Mouse (Mus musculus): ENCODE measurements around the gene Pih1d1.
A peak's percentile ranks its signal among the peaks of the same experiment; 100 is the strongest.
"Not testable (repeated sequence)": the region's sequence is repeated elsewhere in the genome, so short reads cannot be mapped to it uniquely, and the experiment has no call there.

Gene Pih1d1

DNA sequence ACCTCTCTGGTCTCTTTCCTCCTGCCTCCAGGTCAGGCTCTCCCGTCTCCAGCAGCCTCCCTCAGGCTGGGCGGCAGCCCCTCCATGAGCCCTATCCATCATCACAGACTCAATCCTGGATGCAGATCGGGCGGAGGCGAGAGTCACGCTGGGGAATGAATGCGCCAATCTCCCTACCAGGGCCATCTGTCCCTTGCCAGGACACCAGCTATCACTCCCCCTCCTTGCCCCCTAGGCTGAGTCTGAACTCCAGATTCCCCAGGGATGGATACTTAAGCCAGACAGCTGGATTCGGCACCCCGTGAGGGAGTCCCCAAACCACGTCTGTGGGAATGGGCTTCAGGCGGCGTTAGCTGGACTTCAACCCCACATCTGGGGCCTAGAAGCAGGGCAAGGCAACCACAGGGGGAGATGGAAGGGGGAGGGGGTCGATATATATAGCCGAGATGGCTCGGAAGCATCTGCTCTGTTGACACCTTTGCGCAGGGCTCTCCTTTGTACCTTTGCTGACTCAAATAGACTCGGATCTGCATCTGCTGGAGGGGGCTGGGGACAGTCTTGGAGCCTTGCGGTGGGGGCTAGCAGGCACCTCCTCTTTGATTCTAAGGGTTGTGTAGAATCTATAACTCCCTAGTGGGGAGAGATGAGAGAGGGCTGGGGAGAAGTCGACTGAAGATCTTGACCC lies 13.8 kb downstream of the Pih1d1 start:
- no peak for DNase-seq (ENCODE audit: inconsistent ontology term)

DNA sequence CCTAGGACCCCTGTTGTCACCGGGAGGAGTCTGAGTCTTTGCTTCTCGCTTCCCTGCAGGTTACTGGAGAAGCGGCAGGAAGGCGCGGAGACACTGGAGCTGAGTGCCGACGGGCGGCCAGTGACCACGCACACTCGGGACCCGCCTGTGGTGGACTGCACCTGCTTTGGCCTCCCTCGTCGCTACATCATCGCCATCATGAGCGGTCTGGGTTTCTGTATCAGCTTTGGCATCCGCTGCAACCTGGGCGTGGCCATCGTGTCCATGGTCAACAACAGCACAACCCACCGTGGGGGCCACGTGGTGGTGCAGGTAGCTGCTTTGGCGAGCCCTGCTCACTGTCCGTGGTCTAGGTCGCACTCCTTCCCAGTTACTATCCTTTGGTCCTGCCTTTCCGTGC lies 14.6 kb downstream of the Pih1d1 start:
- no peak for DNase-seq (ENCODE audit: inconsistent ontology term)

DNA sequence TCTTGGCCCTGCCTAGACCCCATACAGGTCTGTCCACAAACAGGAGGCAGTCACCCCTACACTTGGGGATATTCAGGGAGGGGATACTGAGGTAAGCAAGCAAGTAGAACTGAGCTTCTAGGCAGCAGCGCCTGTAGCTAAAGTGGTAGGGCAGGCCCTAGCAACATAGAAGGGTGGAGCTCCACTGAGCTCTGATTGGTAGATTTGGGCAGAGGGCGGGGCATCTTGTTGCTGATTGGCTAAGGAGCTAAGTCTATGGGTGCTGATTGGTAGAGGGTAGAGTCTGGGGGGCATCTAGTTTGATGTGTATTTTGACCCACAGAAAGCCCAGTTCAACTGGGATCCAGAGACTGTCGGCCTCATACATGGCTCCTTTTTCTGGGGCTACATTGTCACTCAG lies 15.4 kb downstream of the Pih1d1 start:
- DNase-seq (ENCODE audit: inconsistent ontology term) = no peak

DNA sequence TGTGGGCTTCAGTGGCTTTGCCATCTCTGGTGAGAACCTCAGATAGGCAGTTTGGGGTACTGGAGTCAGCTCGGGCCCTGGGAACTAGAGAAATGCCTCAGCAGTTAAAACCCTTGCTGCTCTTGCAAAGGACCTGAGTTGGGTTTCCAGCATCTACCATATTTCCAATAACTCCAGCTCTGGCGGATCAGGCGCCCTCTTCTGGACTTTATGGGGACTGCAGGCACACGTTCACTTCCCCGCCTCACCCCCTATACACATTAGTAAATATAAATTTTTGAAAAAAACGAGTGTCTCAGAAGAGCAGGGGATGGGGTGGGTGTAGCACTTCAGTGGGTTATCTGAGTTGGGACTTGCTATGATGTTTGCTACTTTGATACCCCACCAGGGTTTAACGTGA lies 18.9 kb downstream of the Pih1d1 start:
- DNase-seq (ENCODE audit: inconsistent ontology term) = no peak

DNA sequence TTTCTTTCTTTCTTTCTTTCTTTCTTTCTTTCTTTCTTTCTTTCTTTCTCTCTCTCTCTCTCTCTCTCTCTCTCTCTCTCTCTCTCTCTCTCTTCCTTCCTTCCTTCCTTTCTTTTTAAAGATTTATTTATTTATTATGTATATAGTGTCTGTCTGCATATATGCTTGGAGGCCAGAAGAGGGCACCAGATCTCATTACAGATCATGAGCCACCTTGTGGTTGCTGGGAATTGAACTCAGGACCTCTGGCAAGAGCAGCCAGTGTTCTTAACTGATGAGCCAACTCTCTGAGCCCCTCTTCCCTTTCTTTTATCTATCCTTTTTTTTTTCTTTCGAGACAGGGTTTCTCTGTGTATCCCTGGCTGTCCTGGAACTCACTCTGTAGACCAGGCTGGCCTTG lies 19.7 kb downstream of the Pih1d1 start:
- not testable (repeated sequence) for DNase-seq (ENCODE audit: inconsistent ontology term)

DNA sequence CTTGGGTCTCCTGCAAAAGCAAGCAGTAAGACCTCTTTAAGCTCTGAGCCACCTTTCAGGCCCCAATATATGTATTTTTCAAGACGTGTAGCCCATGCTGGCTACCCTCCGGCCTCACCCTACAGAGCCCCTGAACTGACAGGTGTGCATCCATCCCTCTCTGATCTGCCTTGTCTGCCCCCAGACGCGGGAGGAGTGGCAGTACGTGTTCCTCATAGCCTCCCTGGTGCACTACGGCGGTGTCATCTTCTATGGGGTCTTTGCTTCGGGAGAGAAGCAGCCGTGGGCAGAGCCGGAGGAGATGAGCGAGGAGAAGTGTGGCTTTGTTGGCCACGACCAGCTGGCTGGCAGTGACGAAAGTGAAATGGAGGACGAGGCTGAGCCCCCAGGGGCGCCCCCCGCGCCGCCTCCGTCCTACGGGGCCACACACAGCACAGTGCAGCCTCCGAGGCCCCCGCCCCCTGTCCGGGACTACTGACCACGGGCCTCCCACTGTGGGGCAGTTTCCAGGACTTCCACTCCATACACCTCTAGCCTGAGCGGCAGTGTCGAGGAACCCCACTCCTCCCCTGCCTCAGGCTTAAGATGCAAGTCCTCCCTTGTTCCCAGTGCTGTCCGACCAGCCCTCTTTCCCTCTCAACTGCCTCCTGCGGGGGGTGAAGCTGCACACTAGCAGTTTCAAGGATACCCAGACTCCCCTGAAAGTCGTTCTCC lies 20.6 kb downstream of the Pih1d1 start:
- DNase-seq (ENCODE audit: inconsistent ontology term) = no peak

DNA sequence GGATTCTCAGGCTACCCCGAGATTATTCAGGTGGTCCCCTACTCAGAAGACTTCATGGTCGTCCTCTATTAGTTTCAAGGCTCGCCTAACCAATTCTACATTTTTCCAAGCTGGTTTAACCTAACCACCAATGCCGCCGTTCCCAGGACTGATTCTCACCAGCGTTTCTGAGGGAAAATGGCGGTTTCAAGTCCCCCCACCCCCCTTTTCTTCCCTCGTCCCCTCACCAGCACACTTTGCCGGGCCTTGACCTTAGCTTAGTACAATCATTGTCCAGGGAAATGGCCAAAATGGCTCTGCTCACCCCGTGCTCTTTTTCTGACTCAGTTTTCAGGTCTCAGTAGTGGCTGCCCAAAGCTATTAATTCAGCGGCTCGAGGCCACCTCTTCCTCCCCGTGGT lies 21.3 kb downstream of the Pih1d1 start:
- no peak for DNase-seq (ENCODE audit: inconsistent ontology term)

DNA sequence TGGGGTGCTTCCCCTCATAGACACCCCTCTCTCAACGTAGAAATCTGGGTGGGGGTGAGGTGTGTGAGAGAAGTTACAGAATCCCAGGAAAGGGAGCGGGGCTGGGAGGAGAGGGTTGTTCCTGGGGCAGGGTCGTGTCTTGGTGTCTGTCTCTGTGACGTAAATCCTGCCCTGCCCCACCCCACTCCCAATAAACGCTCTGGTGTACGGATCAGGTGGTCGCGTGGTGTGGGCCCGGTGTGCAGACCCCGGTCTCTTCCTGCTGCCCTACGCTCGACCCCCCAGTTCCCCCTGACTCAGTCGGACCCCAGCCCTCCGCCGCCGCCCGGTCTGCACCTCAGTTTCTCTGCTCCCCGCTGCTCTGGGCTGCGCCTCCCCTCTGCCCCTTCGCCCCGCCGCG lies 21.8 kb downstream of the Pih1d1 start:
- DNase-seq (ENCODE audit: inconsistent ontology term) = no peak

DNA sequence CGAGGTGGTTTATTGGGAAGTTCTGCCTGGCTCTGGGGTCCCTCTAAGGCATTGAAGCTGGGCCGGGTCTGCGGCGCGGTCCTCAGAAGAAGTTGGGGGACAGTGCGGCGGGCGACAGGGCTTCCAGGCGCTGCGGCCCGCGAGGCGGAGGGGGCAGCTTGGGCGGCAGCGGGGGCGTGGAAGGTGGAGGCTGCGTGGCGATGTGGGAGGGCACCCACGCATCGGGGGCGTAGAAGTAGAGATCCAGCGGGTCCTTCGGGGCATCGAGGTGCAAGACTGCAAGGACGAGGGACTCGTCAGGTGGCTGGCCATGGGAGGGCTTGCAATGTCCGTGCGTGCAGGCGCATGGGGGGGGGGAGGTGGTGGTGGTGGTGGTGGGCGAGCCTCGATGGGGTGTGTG lies 22.3 kb downstream of the Pih1d1 start:
- no peak for DNase-seq (ENCODE audit: inconsistent ontology term)

DNA sequence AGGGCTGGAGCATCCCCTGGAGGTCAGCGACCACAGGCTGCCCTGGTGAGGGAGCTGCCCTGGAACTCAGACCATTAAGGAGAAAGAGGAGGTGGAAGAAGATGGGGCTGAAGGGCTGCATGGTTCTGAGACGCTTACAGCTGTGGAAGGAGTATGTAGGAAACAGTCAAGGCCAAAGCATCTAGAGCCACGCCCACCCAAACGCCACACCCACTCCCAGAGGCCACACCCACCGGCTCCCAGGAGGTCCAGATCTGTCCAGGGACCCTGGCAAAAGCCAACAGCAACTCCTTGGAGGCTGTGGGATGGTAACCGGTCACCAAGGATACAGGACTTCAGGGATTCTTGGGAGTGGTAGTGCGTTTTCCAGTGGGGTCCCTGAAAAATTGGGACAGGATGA lies 24.4 kb downstream of the Pih1d1 start:
- no peak for DNase-seq (ENCODE audit: inconsistent ontology term)

DNA sequence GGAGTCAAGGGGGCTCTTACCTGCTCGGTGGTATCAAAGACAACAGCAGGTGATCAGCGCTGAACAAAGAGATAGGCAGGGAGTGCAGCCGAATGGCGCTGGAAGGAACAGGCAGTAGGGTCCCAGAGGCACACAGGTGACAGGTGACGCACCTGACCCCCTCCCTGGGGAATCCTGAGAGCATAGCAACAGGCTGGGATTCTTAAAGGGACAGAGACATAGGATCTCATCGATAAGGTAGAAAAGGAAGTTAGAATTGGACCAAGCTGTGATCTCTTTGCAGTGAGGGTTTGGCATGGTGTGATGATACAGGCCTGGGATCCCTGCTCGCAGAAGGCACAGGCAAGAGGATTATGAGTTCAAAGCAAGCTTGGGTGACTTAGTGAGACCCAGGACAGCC lies 25.4 kb downstream of the Pih1d1 start, which contains the start of gene Gfy:
Gfy (minus strand) TSS at position 101 of the 400 bp plus-strand sequence.
- no peak for DNase-seq (ENCODE audit: inconsistent ontology term)

DNA sequence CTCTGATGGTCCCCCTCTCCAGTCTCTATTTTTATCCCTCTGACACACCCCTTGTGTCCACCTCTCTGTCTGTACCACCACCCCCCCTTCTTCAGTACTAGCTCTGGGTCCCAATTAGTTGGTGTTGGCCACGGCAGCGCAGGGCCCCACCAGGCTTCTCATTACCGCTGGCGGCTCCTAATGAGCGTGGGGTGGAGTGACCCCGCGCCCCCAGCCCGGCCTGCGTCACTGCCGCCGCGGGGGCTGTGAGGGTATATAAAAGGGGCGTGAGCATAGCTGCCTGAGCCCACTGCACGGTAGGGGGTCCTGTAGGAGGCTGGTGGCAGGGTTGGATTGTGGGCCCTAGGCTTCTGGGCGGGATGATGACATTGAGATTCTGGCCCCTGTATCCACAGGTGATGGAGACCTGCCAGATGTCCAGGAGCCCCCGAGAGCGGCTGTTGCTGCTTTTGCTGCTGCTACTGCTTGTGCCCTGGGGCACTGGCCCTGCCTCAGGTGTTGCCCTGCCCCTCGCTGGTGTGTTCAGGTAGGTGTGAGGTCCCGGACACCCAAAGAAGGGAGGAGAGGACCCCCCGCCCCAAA lies 26.9 kb downstream of the Pih1d1 start, which contains the start of gene Pth2:
Pth2 (plus strand) TSS at position 100 of the 582 bp plus-strand sequence.
- no peak for DNase-seq (ENCODE audit: inconsistent ontology term)

DNA sequence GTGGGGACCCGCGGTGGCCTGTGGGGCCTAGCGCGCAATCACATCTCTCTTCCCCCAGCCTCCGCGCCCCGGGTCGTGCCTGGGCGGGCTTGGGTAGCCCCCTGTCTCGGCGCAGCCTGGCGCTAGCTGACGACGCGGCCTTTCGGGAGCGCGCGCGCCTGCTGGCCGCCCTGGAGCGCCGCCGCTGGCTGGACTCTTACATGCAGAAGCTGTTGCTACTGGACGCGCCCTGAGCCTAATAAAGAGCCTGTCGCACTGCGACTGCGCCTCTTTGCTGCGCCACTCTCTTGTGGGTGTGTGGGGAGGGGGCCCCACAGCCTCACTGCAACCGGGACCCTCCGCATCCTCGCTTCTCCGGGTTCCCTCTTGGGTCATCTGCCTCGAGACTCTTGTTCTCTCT lies 27.4 kb downstream of the Pih1d1 start:
- DNase-seq (ENCODE audit: inconsistent ontology term) = no peak

DNA sequence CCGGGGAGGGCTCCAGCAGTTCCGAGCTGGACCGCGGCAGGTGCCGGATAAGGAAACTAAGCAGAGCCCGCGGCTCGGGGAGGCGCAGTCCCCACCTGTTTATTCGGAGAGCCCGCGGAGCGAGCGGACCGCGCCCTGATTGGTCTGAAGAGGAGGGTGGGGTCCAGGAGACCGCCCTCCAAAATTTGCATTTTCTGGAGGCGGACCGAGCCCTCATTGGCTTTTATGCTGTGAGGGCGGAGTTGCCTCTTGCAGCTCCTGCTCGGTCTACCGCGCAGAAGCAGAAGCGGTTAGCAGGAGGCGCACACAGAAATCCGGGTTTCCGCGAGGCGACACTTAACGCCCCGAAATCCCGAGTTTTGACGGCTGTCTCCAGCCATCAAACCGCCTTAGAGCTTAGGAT lies 28.1 kb downstream of the Pih1d1 start:
- peak; percentile 89 for DNase-seq (ENCODE audit: inconsistent ontology term)

DNA sequence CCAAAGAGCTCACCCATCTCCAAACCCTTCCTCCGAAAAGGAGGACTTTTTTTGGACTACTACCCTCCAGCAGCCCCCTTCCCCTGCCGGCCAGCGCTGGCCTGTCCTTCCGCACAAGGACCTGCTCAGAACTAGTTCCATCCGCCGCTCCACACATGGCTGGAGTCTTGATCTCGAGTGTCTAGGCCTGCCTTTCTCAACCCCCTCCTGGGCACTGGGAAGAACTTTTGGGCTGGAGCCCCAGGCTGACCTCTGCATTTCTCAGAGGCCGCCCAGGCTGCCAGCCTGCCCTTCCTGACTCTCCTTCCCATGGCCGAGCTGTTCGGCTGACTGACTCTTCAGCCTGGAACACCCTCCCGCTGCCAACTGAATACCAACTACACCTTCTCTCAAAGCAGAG lies 28.5 kb downstream of the Pih1d1 start:
- peak; percentile 35 for DNase-seq (ENCODE audit: inconsistent ontology term)

DNA sequence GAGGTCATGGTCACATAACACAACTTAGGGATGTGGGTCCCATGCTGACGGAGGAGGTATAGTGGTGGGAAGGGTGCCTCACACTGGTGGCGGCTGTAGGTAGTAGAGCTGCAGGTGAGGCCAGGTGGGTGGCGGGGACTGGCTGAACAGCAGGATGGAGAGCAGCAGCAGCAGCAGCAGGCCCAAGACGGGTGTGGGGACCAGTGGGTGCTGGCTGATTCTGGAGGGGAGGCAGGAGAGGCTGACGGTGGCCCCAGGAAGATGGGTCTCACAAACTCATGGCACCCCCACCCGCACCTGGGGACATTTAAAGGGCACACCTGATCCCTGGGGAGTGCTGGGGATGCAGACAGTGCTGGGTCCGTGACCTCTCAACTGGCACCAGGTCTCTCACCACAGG lies 29.6 kb downstream of the Pih1d1 start:
- DNase-seq (ENCODE audit: inconsistent ontology term) = no peak

DNA sequence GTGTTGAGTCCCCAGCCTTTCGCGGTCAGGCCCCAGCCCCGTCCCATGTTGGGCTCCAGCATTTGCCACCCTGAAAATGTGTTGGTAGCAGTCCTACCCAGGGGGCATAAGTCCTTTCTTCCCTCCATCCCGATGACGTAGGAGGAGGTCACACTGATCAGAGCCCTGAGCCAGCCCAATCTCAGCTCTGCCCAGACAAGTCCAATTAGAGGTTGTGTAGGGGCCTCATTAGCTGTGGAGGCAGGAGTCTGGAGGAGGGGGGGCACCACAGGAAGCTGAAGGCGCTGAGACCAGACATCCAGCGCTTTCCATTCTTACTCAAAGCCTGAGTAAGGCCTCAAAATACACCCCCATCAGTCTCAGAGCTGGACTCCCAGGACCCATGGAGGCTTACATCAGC lies 31.8 kb downstream of the Pih1d1 start:
- peak; percentile 48 for DNase-seq (ENCODE audit: inconsistent ontology term)

DNA sequence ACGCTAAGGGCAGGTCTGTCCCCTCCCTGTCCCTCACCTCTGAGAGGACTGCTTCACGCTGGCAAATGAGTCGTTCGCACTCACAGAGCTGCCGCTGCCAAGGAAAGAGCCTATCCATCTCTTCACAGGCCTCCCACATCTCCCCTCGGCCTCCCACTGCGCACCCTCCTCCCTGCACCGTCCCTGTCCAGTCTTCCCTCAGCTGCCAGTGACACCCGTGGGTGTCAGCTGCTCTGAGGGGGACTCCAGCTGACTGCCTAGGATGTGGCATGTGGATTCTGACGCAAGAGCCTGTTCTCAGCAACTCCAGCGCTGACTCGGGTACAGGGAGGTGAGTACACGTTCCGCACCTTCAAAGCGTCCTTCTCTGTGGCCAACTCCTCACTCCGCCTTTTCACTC lies 35.5 kb downstream of the Pih1d1 start:
- no peak for DNase-seq (ENCODE audit: inconsistent ontology term)

DNA sequence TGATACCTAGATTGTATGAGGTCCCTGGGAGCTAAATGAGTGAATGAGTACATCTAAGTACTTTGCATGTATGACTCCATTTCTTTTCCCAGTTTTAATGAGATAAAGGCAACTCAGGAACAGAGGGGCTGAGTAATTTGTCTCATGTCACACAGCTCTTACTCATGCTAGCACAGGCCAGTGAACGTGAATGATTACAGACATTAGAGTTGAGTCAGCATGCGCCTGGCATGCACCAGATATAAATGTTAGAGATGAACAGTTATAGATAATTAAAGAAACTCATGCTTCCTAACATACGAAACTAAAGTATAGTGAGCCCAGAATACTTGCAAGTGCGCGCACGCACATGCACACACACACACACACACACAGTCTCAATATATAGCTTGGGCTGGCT lies 36.1 kb downstream of the Pih1d1 start:
- DNase-seq (ENCODE audit: inconsistent ontology term) = no peak

DNA sequence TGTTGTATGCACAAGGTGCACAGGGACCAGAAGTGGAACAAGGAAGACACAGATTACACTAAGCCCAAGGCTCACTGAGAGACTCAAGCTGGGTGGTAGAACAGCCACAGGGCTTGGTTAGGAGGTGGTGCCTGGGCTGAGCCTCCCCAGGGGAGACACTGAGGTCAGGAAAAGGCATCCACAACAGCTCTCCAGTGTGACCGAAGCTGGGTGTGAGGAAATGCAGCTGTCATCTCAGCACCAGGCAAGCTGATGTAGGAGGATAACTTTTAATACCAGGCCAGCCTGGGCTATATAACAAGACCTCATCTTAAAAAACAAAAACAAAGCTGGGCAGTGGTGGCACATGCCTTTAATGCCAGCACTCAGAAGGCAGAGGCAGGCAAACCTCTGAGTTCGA lies 37.1 kb downstream of the Pih1d1 start:
- DNase-seq (ENCODE audit: inconsistent ontology term) = no peak

DNA sequence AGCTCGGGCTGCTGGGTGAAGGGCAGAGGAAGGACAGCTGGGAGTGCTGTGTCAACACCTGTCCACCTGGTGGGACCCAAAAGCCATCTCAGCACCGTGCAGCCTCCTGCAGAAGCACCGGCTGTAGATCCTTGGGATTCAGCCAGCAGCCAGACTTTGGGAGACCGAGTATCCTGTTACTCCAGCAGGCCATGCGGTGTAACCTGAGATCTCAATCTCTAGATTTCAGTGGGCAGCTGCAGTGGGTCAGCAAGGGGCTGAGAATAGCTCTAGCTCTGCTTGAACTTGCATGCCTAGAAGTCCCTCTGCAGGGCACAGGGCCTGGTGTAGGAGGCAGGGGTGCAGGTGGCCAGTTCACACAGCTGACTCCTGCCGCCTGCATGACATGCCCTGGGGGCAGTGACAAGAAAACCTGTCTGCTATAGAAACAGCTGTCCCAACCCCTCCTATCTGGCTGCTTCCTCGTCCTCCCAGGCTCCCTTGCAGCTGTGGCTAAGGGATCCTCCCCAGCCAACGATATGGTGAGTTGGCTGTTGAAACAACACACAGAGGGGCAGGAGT lies 37.8 kb downstream of the Pih1d1 start:
- no peak for DNase-seq (ENCODE audit: inconsistent ontology term)

DNA sequence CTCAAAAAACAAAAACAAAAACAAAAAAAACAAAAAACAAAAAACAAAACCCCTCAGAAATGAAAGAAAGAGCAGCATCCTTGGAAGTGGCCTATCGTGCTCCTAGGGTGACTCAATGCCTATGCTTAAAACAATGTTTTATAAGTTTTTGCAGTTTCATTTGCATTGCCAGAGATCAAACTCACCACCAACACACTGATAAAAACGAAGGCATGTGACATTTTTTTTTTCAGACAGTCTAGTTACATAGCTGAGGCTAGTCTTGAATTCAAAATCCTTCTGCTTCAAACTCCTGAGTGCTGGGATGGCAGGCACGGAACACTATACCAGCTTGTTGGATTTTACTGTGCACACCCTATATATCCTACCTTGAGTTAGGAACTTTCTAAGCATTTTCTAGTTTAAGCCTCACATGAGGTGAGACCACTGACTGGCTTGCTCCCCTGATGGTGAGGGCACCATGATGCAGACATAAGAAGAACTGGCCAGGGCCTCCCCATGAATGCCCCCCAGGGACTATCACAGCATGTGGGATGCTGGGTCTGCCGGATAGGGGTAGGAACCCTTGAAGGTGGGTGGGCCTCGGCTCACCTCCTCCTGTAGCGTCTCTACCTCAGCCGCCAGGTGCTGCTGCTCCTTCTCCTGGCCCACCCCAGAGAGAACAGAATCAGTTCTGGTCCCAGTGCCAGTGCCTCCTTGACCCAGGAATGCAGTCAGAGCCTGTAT lies 38.6 kb downstream of the Pih1d1 start:
- DNase-seq (ENCODE audit: inconsistent ontology term) = no peak
